Mouse (Mus musculus) brain, embryonic 14.5 days (tissue): ENCODE measurements around the gene Lrrn4. TPM values are rescaled to one million over a fixed set of nuclear protein-coding genes. Genes with fewer than 3 reads are reported as not detected.

ENCODE experiments used
- DNase-seq: peaks from one replicate; pipeline ENCODE4 v3.0.0-alpha.2; 2011; ENCODE audit warnings: low read depth
- CTCF ChIP-seq: fragments of 200-500 bp; IDR thresholded peaks from 2 replicates; pipeline ENCODE4 v1.5.1; 2012; ENCODE audit warnings: inconsistent platforms, mild to moderate bottlenecking, moderate library complexity, borderline replicate concordance; ENCODE audit not compliant: insufficient read depth, insufficient read length; ENCODE audit errors: extremely low read depth
- POLR2A ChIP-seq: fragments of 200-500 bp; IDR thresholded peaks from 2 replicates; pipeline ENCODE4 v1.6.1; 2012; ENCODE audit warnings: mild to moderate bottlenecking, inconsistent platforms, borderline replicate concordance; ENCODE audit not compliant: poor library complexity, insufficient read depth, insufficient read length, severe bottlenecking; ENCODE audit errors: extremely low read depth
- polyA plus RNA-seq: library from polyadenylated mRNA; depleted of rRNA; stranded (reverse); fragments of >200 nt; gene quantifications from 2 replicates; pipeline ENCODE4 v1.2.3, GENCODE M21; 2012; rRNA removed

Lrrn4 gene
- polyA plus RNA-seq, 1 experiment, result 0.21 TPM

- no peak for DNase-seq
- TF ChIP-seq POLR2A, result no peak
- TF ChIP-seq CTCF, result no peak
Observed at GRCm38 (mm10) chr2:132863325-132863724, 17.4 kb downstream of the Lrrn4 start.

GRCm38 (mm10) chr2:132861456-132861855 is 19.2 kb downstream of the Lrrn4 start:
- peak; percentile 7 for DNase-seq

GRCm38 (mm10) chr2:132860435-132860834 is 20.3 kb downstream of the Lrrn4 start:
- DNase-seq, result peak; percentile 7
- TF ChIP-seq POLR2A (no peak), CTCF (no peak)

More at GRCm38 (mm10) chr2:132861456-132861855, 19.2 kb downstream of the Lrrn4 start:
- TF ChIP-seq POLR2A, result no peak
- no peak for TF ChIP-seq CTCF

GRCm38 (mm10) chr2:132856333-132856732 is 24.4 kb downstream of the Lrrn4 start:
- TF ChIP-seq CTCF, result no peak
- TF ChIP-seq POLR2A, result no peak
- DNase-seq, result no peak

- TF ChIP-seq POLR2A (no peak), CTCF (no peak)
- no peak for DNase-seq
Observed at GRCm38 (mm10) chr2:132853051-132853450, 27.6 kb downstream of the Lrrn4 start.

- TF ChIP-seq CTCF, result no peak
- TF ChIP-seq POLR2A, result no peak
- DNase-seq, result peak; percentile 44
Observed at GRCm38 (mm10) chr2:132849141-132849540, 31.6 kb downstream of the Lrrn4 start.

- DNase-seq, result no peak
- no peak for TF ChIP-seq CTCF
- no peak for TF ChIP-seq POLR2A
Observed at GRCm38 (mm10) chr2:132848361-132848760, 32.3 kb downstream of the Lrrn4 start.

- no peak for DNase-seq
- TF ChIP-seq POLR2A (no peak), CTCF (no peak)
Observed at GRCm38 (mm10) chr2:132847581-132847980, 33.1 kb downstream of the Lrrn4 start.

- DNase-seq, result peak; percentile 98
- TF ChIP-seq POLR2A (peak; percentile 48; the same call in 1 of the 2 replicates), CTCF (peak; percentile 99)
Observed at GRCm38 (mm10) chr2:132846407-132847358, 34.0 kb downstream of the Lrrn4 start, which contains the start of gene Crls1. TSS of gene Crls1 (plus strand) at chr2:132846666.

- peak; percentile 49 for DNase-seq
- TF ChIP-seq POLR2A (no peak), CTCF (no peak)
Observed at GRCm38 (mm10) chr2:132841071-132841470, 39.6 kb downstream of the Lrrn4 start.

Other genes with a start within 250 kb of the Lrrn4 start
- 21.4 and 26.6 TPM in 2 replicates for gene Shld1, start 194.0 kb downstream of the Lrrn4 start, polyA plus RNA-seq
- 18.2 and 44.1 TPM in 2 replicates for gene Chgb, start 99.6 kb downstream of the Lrrn4 start, polyA plus RNA-seq
- gene Trmt6, start 64.8 kb downstream of the Lrrn4 start, polyA plus RNA-seq, result 25.7 and 25.8 TPM in 2 replicates
- 4.3 and 6.5 TPM in 2 replicates for gene Mcm8, start 64.8 kb downstream of the Lrrn4 start, polyA plus RNA-seq
- 27.0 and 35.7 TPM in 2 replicates for gene Crls1, start 34.2 kb downstream of the Lrrn4 start, polyA plus RNA-seq
- gene Fermt1, start 65.0 kb upstream of the Lrrn4 start, polyA plus RNA-seq, result 0.18 and 0.36 TPM in 2 replicates